Mouse (Mus musculus) ES-E14 (cell line): ENCODE data around the gene Ybx1. TPM values are rescaled to one million over a fixed set of nuclear protein-coding genes. Genes with fewer than 3 reads are reported as not detected.

Source experiments
- DNase-seq: peaks from one replicate; pipeline ENCODE4 v3.0.0-alpha.2; 2013; ENCODE audit warnings: low read depth, low spot score
- H3K27ac ChIP-seq: 2 replicates; pipeline ENCODE4 v1.5.1; 2012; ENCODE audit warnings: low read depth, mild to moderate bottlenecking, low read length, moderate library complexity, mixed read lengths; ENCODE audit not compliant: poor library complexity, insufficient read depth, severe bottlenecking
- H3K36me3 ChIP-seq: 2 replicates; pipeline ENCODE4 v1.6.1; 2012; ENCODE audit warnings: mild to moderate bottlenecking, low read length, moderate library complexity, mixed read lengths; ENCODE audit not compliant: control insufficient read depth, poor library complexity, insufficient read depth, severe bottlenecking
- H3K4me1 ChIP-seq, 2 experiments: fragments of 150-350 bp in 1 of 2; sonication (generic) in 1 of 2; 2 replicates each; pipeline ENCODE4 v1.6.1; 2012; ENCODE audit warnings: low read length in 2 of 2, mild to moderate bottlenecking in 1 of 2, mixed read lengths in 1 of 2; ENCODE audit not compliant: control insufficient read depth in 2 of 2, insufficient read depth in 2 of 2, poor library complexity in 1 of 2
- H3K4me3 ChIP-seq, 2 experiments: fragments of 150-350 bp in 1 of 2; sonication (generic) in 1 of 2; 2 replicates each; pipeline ENCODE4 v1.5.1; 2012; ENCODE audit warnings: low read length in 2 of 2, low read depth in 1 of 2, mild to moderate bottlenecking in 1 of 2, mixed read lengths in 1 of 2; ENCODE audit not compliant: insufficient read depth in 1 of 2, poor library complexity in 1 of 2, severe bottlenecking in 1 of 2
- H3K9ac ChIP-seq: 2 replicates; pipeline ENCODE4 v1.6.1; 2012; ENCODE audit warnings: low read depth, mild to moderate bottlenecking, low read length, mixed read lengths; ENCODE audit not compliant: poor library complexity, insufficient read depth, severe bottlenecking
- H3K9me3 ChIP-seq: fragments of 150-350 bp; sonication (generic); 2 replicates; pipeline ENCODE4 v1.6.1; 2012; ENCODE audit warnings: low read depth, mild to moderate bottlenecking, low read length; ENCODE audit not compliant: control insufficient read depth, insufficient read depth
- CHD2 ChIP-seq: IDR thresholded peaks from 2 replicates; pipeline ENCODE4 v1.6.1; 2014; ENCODE audit warnings: mild to moderate bottlenecking, low read depth, low read length, inconsistent platforms
- HCFC1 ChIP-seq: IDR thresholded peaks from 2 replicates; pipeline ENCODE4 v1.6.1; 2012; ENCODE audit warnings: low read length, inconsistent platforms, borderline replicate concordance; ENCODE audit not compliant: insufficient read depth
- MAFK ChIP-seq: IDR thresholded peaks from 2 replicates; pipeline ENCODE4 v1.6.1; 2014; ENCODE audit warnings: mild to moderate bottlenecking, low read depth, low read length, inconsistent platforms; ENCODE audit not compliant: insufficient read depth
- ZC3H11A ChIP-seq: IDR thresholded peaks from 2 replicates; pipeline ENCODE4 v1.6.1; 2012; ENCODE audit warnings: low read depth, mild to moderate bottlenecking, inconsistent platforms, low read length, borderline replicate concordance
- ZNF384 ChIP-seq: IDR thresholded peaks from 2 replicates; pipeline ENCODE4 v1.6.1; 2012; ENCODE audit warnings: low read depth, low read length, inconsistent platforms
- in situ Hi-C, 2 experiments: fragments of 600-800 bp; cut with MboI; formaldehyde crosslinking; loops; one replicate each; pipeline ENCODE4 v1.15.1; 2025; ENCODE audit warnings: low sequenced_read_pairs in 2 of 2, inconsistent platforms in 1 of 2; ENCODE audit not compliant: unreplicated experiment in 2 of 2
- total RNA-seq: library from RNA; depleted of rRNA; stranded (reverse); fragments of 300-350 nt; gene quantifications from 2 replicates; pipeline ENCODE4 v1.2.3, GENCODE M21; 2012; rRNA removed

Ybx1 gene
- total RNA-seq, 1 experiment, result 855 TPM

- Histone ChIP-seq H3K27ac (no peak within 1 kb of the TSS), H3K4me1 (peaks cover 0 to 4% of the 10 kb centered on the region in 2 experiments; a peak in 2 of 4 replicates), H3K4me3 (peak within 1 kb of the TSS; percentile 85 to 98), H3K9ac (peak within 1 kb of the TSS; percentile 95), H3K36me3 (peaks cover 3% of the 10 kb centered on the region; the same call in 1 of the 2 replicates), H3K9me3 (no peaks in the 10 kb centered on the region)
- DNase-seq, result peak; percentile 100
- in situ Hi-C loops, result no loop called here
- TF ChIP-seq ZNF384 (no peak), CHD2 (no peak), HCFC1 (peak; percentile 45; the same call in 1 of the 2 replicates), MAFK (no peak), ZC3H11A (no peak)
Observed at GRCm38 (mm10) chr4:119232410-119233255, 61.8 kb downstream of the Ybx1 start, which contains the start of the genes AU022252 and P3h1. AU022252 (minus strand) TSS chr4:119232712. P3h1 (plus strand) TSS chr4:119232915.

Other genes starting within 250 kb of the Ybx1 start
- gene Slc2a1, start 185.9 kb downstream of the Ybx1 start, total RNA-seq, result 526 and 1,358 TPM in 2 replicates
- gene Zfp691, start 120.4 kb downstream of the Ybx1 start, total RNA-seq, result 3.9 and 5.4 TPM in 2 replicates
- 0.18 TPM in 1 of 2 replicates, not detected in the other for gene Ermap, start 104.6 kb downstream of the Ybx1 start, total RNA-seq
- gene Svbp, start 99.3 kb downstream of the Ybx1 start, total RNA-seq, result 29.9 and 33.0 TPM in 2 replicates
- gene Tmem269, start 76.4 kb downstream of the Ybx1 start, total RNA-seq, result not detected in 2 replicates
- 17.1 and 18.3 TPM in 2 replicates for gene AU022252, start 61.9 kb downstream of the Ybx1 start, total RNA-seq
- gene P3h1, start 61.7 kb downstream of the Ybx1 start, total RNA-seq, result 61.9 and 113 TPM in 2 replicates
- gene Cldn19, start 39.2 kb downstream of the Ybx1 start, total RNA-seq, result 0.18 and 0.63 TPM in 2 replicates
- gene Ppih, start 25.9 kb upstream of the Ybx1 start, total RNA-seq, result 101 and 127 TPM in 2 replicates
- 2.7 and 3.1 TPM in 2 replicates for gene Ccdc30, start 120.9 kb upstream of the Ybx1 start, total RNA-seq
- 23.9 and 30.4 TPM in 2 replicates for gene Ppcs, start 127.8 kb upstream of the Ybx1 start, total RNA-seq
- not detected in 2 replicates for gene Zmynd12, start 128.2 kb upstream of the Ybx1 start, total RNA-seq
- 1.1 and 1.5 TPM in 2 replicates for gene Rimkla, start 198.0 kb upstream of the Ybx1 start, total RNA-seq
- gene Foxj3, start 242.4 kb upstream of the Ybx1 start, total RNA-seq, result 17.4 and 17.7 TPM in 2 replicates
- 3.1 and 5.2 TPM in 2 replicates for gene Frg2f1, start 244.9 kb upstream of the Ybx1 start, total RNA-seq